Mouse (Mus musculus) intestine, postnatal 0 days (tissue): ENCODE measurements at regions not wholly inside any gene's neighbourhood (a gene's known extent, or its start where the extent isn't known, plus 50 kb on each side); places are given as distances from the start of the nearest gene placed in this dataset.
A peak's percentile ranks its signal among the peaks of the same experiment; 100 is the strongest.

Experiments used
- ATAC-seq: fragments of 200-750 bp; cut with Nextera tagmentation; 2 replicates; pipeline ENCODE4 v1.8.0; 2017; ENCODE audit warnings: mild to moderate bottlenecking, moderate TSS enrichment, moderate library complexity
- H3K27ac ChIP-seq: fragments of 300-500 bp; sonication (generic); 2 replicates; pipeline ENCODE4 v1.5.1; 2014; ENCODE audit warnings: mild to moderate bottlenecking, low read depth, low read length, moderate library complexity
- H3K27me3 ChIP-seq: fragments of 300-500 bp; sonication (generic); replicated peaks from 2 replicates; pipeline ENCODE4 v1.6.1; 2014; ENCODE audit warnings: low read length, mixed read lengths; ENCODE audit not compliant: control insufficient read depth, insufficient read depth
- H3K36me3 ChIP-seq: fragments of 300-500 bp; sonication (generic); 2 replicates; pipeline ENCODE4 v1.6.1; 2014; ENCODE audit warnings: mild to moderate bottlenecking, moderate library complexity; ENCODE audit not compliant: control insufficient read depth, insufficient read depth
- H3K4me1 ChIP-seq: fragments of 300-500 bp; sonication (generic); replicated peaks from 2 replicates; pipeline ENCODE4 v1.6.1; 2014; ENCODE audit warnings: antibody characterized with exemption, low read length, mixed read lengths; ENCODE audit not compliant: control insufficient read depth, insufficient read depth
- H3K4me2 ChIP-seq: fragments of 300-500 bp; sonication (generic); replicated peaks from 2 replicates; pipeline ENCODE4 v1.6.1; 2014; ENCODE audit warnings: low read depth, mild to moderate bottlenecking, moderate library complexity
- H3K4me3 ChIP-seq: fragments of 300-500 bp; sonication (generic); 2 replicates; pipeline ENCODE4 v1.5.1; 2014; ENCODE audit warnings: low read depth, low read length
- H3K9ac ChIP-seq: fragments of 300-500 bp; sonication (generic); 2 replicates; pipeline ENCODE4 v1.6.1; 2014; ENCODE audit warnings: mild to moderate bottlenecking, low read depth, low read length
- H3K9me3 ChIP-seq: fragments of 300-500 bp; sonication (generic); 2 replicates; pipeline ENCODE4 v1.6.1; 2016; ENCODE audit warnings: mixed run types; ENCODE audit not compliant: control insufficient read depth
- CTCF ChIP-seq: sonication (generic); IDR thresholded peaks from 2 replicates; pipeline ENCODE4 v1.5.1; 2016; ENCODE audit warnings: low read depth, mild to moderate bottlenecking, control low read depth, antibody characterized with exemption, moderate library complexity
- WGBS: fragments of 180-500 bp; shearing (Covaris S2); extraction: QIAGEN DNeasy Blood & Tissue Kit; methylation state at CpG from one replicate; pipeline ENCODE4 v1.1.7; 2014; 5-methylcytosine and 5-hydroxymethylcytosine counted together

DNA sequence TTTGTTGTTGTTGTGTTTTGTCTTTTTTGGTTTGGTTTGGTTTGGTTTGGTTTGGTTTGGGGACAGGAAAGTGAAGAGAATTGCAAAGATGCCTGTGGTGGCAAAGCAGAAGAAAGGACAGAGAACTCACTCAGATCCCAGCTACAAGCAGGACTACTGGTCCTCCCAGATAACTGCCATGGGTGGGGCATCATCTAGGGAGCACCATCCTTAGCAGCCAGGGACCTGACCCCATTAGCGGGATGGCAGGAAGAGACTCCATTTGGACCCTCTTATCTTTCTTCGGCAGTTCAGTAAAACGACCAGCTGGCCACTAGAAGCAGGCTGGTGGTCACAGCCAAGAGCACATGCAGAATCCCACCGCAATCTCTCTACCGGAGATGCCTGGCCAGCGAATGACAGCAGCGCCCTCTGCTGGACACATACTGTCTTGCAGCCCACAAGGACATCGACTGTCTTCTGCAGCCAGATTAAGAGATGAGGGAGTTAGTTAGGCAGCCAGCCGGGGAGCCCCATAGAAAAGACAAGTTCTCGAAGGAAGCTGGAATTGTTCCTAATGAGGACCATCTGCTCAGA is 119.8 kb downstream of the Gm9195 start:
- Histone ChIP-seq H3K4me2 (no peak overlapping the region), H3K27ac (no peak overlapping the region), H3K4me3 (no peak overlapping the region), H3K9ac (no peak overlapping the region), H3K36me3 (no peaks in the 10 kb centered on the region), H3K27me3 (no peaks in the 10 kb centered on the region), H3K4me1 (no peaks in the 10 kb centered on the region), H3K9me3 (no peaks in the 10 kb centered on the region)
- ATAC-seq, result no peak
- TF ChIP-seq CTCF, result peak; percentile 93
- 8% methylated on average over 10 of the region's 10 CpGs for WGBS

DNA sequence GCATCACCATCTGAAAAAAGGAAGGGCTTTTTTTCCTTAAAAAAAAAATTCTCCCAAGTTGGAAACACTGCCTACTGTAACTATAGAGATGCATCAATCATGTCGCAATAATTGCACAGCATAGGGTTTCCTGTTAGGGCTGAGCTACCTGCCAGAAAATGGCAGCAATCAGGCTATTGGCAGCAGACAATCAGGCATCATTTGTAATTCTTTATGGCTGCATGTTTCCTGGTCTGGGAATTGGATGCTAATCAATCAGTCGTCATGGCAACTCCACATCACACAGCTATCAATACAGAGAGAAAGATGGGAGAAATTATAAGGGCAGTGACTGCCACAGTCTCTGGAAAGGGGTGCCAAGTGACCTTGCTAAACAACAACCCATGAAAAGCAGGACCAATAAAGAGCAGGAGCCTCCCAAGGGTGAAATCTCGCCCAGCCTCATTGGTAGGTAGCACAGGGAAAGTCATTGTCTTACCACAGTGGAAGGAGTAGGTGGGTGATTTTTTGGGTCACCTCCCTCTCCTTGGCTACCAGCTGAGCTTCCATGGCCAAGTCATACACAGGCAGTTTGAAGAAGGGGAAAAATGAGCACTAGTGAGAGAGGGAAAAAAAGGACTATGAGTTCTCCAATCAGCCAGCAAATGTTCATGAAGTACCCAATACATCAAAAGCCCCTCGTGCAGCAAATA is 130.7 kb downstream of the Gm9195 start:
- ATAC-seq, result no peak
- Histone ChIP-seq H3K9me3 (no peaks in the 10 kb centered on the region), H3K27ac (no peak overlapping the region), H3K4me2 (no peak overlapping the region), H3K9ac (no peak overlapping the region), H3K4me1 (no peaks in the 10 kb centered on the region), H3K36me3 (no peaks in the 10 kb centered on the region), H3K27me3 (no peaks in the 10 kb centered on the region), H3K4me3 (no peak overlapping the region)
- 86% methylated on average over 4 of the region's 4 CpGs for WGBS
- TF ChIP-seq CTCF, result no peak

GRCm38 (mm10) chr14:72360181-72360580 is 131.5 kb downstream of the Gm9195 start:
- H3K9me3 ChIP-seq, result no peaks in the 10 kb centered on the region
- H3K27me3 ChIP-seq, result no peaks in the 10 kb centered on the region
- no peaks in the 10 kb centered on the region for H3K36me3 ChIP-seq
- no peak overlapping the region for H3K4me2 ChIP-seq
- no peak for ATAC-seq
- TF ChIP-seq CTCF, result no peak
- no peak overlapping the region for H3K4me3 ChIP-seq
- no peaks in the 10 kb centered on the region for H3K4me1 ChIP-seq
- 90% methylated on average over 7 of the region's 7 CpGs for WGBS
- no peak overlapping the region for H3K9ac ChIP-seq
- no peak overlapping the region for H3K27ac ChIP-seq

DNA sequence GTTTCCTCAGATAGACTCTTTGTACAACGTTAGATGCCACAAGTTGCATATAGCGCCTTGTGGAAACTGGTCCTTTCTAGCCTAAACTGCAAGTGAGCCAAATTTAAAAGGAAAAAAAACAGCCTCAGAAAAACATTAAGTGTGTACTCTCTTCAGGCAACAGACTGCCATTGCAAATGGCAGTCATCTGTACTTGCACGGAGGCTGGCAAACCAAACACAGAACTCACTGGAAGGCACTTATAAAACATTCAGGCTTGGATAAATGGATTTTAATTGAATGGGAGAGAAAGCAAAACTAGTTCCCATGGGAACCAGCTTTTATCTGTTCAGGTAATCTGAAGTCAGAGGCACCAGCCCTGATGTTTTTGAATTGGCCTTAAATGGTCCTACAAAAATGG is 133.7 kb downstream of the Gm9195 start:
- 90% methylated on average over 3 of the region's 3 CpGs for WGBS
- Histone ChIP-seq H3K4me3 (no peak overlapping the region), H3K9me3 (no peaks in the 10 kb centered on the region), H3K27ac (no peak overlapping the region), H3K27me3 (no peaks in the 10 kb centered on the region), H3K4me2 (no peak overlapping the region), H3K4me1 (no peaks in the 10 kb centered on the region), H3K36me3 (no peaks in the 10 kb centered on the region), H3K9ac (no peak overlapping the region)
- TF ChIP-seq CTCF, result no peak
- no peak for ATAC-seq

GRCm38 (mm10) chr14:72342181-72342580 is 149.5 kb downstream of the Gm9195 start:
- H3K4me1 ChIP-seq, result no peaks in the 10 kb centered on the region
- H3K36me3 ChIP-seq, result no peaks in the 10 kb centered on the region
- no peak for TF ChIP-seq CTCF
- H3K27me3 ChIP-seq, result no peaks in the 10 kb centered on the region
- no peak overlapping the region for H3K4me3 ChIP-seq
- H3K27ac ChIP-seq, result no peak overlapping the region
- 30% methylated on average over 5 of the region's 5 CpGs for WGBS
- no peak overlapping the region for H3K9ac ChIP-seq
- no peaks in the 10 kb centered on the region for H3K9me3 ChIP-seq
- no peak for ATAC-seq
- no peak overlapping the region for H3K4me2 ChIP-seq

GRCm38 (mm10) chr14:72341590-72342154 is 150.0 kb downstream of the Gm9195 start:
- WGBS, result 50% methylated on average over 14 of the region's 14 CpGs
- no peak for TF ChIP-seq CTCF
- H3K36me3 ChIP-seq, result no peaks in the 10 kb centered on the region
- no peak overlapping the region; the same call in 1 of the 2 replicates for H3K4me2 ChIP-seq
- ATAC-seq, result no peak
- no peaks in the 10 kb centered on the region for H3K27me3 ChIP-seq
- no peak overlapping the region for H3K4me3 ChIP-seq
- H3K27ac ChIP-seq, result no peak overlapping the region
- no peak overlapping the region for H3K9ac ChIP-seq
- no peaks in the 10 kb centered on the region for H3K4me1 ChIP-seq
- H3K9me3 ChIP-seq, result no peaks in the 10 kb centered on the region
